Mouse (Mus musculus) limb, embryonic 15.5 days (tissue): ENCODE measurements around the gene Tmem189. TPM values are rescaled to one million over a fixed set of nuclear protein-coding genes. Genes with fewer than 3 reads are reported as not detected.
"Not testable (repeated sequence)": the region's sequence is repeated elsewhere in the genome, so short reads cannot be mapped to it uniquely, and the experiment has no call there.

Experiments used
- ATAC-seq: fragments of 200-750 bp; cut with Nextera tagmentation; 2 replicates; pipeline ENCODE4 v1.8.0; 2017; ENCODE audit warnings: low read depth, moderate TSS enrichment; ENCODE audit not compliant: insufficient number of reproducible peaks, low FRiP score, low TSS enrichment
- H3K27ac ChIP-seq: fragments of 300-500 bp; sonication (generic); 2 replicates; pipeline ENCODE4 v1.5.1; 2015; ENCODE audit warnings: moderate library complexity, mild to moderate bottlenecking, inconsistent platforms
- H3K27me3 ChIP-seq: fragments of 300-500 bp; sonication (generic); 2 replicates; pipeline ENCODE4 v1.6.1; 2015; ENCODE audit warnings: inconsistent platforms
- H3K36me3 ChIP-seq: fragments of 300-500 bp; sonication (generic); 2 replicates; pipeline ENCODE4 v1.6.1; 2015; ENCODE audit warnings: inconsistent platforms
- H3K4me1 ChIP-seq: fragments of 300-500 bp; sonication (generic); 2 replicates; pipeline ENCODE4 v1.6.1; 2015; ENCODE audit warnings: inconsistent platforms
- H3K4me2 ChIP-seq: fragments of 300-500 bp; sonication (generic); 2 replicates; pipeline ENCODE4 v1.6.1; 2015; ENCODE audit warnings: mild to moderate bottlenecking, inconsistent platforms
- H3K4me3 ChIP-seq: fragments of 300-500 bp; sonication (generic); 2 replicates; pipeline ENCODE4 v1.5.1; 2015; ENCODE audit warnings: mild to moderate bottlenecking, inconsistent platforms
- H3K9ac ChIP-seq: fragments of 300-500 bp; sonication (generic); 2 replicates; pipeline ENCODE4 v1.6.1; 2015; ENCODE audit warnings: inconsistent platforms
- H3K9me3 ChIP-seq: fragments of 300-500 bp; sonication (generic); 2 replicates; pipeline ENCODE4 v1.6.1; 2016; ENCODE audit warnings: inconsistent platforms
- WGBS: fragments of 180-500 bp; shearing (Covaris S2); methylation state at CpG from one replicate; pipeline ENCODE4 v1.1.7; 2015; 5-methylcytosine and 5-hydroxymethylcytosine counted together
- polyA plus RNA-seq: library from polyadenylated mRNA; unstranded; fragments of >200 nt; fragmentation: Nextera tagmentation; extraction: Ambion mirVana; gene quantifications from 2 replicates; pipeline ENCODE4 v1.2.1, GENCODE M21; 2015

Tmem189 gene
- polyA plus RNA-seq, 1 experiment from 2014 or later, result 36.2 TPM

DNA sequence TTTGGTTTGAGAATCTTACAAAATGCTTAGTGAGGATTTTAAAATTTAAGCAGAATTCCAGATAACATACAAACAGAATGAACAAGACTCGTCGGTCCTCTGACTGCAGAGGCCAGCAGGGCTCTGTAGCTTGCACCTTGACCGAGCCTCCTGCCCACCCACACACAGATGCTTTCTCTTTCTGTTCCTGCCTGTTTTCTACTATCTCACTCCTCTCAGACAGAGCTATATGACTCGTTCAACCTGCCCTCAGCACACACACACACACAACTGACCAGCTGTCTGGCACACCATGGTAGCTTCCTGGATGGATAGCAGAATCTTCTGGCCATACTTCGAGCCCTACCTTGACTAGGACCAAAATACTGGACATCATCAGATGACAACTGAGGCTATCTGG lies 66.7 kb downstream of the Tmem189 start:
- Histone ChIP-seq H3K27ac (no peak overlapping the region), H3K9me3 (no peaks in the 10 kb centered on the region), H3K4me1 (peaks cover 12% of the 10 kb centered on the region), H3K4me3 (no peak overlapping the region), H3K27me3 (no peaks in the 10 kb centered on the region), H3K4me2 (no peak overlapping the region), H3K9ac (no peak overlapping the region), H3K36me3 (peaks cover 25% of the 10 kb centered on the region)
- 83% methylated on average over 5 of the region's 5 CpGs for WGBS
- no peak for ATAC-seq

DNA sequence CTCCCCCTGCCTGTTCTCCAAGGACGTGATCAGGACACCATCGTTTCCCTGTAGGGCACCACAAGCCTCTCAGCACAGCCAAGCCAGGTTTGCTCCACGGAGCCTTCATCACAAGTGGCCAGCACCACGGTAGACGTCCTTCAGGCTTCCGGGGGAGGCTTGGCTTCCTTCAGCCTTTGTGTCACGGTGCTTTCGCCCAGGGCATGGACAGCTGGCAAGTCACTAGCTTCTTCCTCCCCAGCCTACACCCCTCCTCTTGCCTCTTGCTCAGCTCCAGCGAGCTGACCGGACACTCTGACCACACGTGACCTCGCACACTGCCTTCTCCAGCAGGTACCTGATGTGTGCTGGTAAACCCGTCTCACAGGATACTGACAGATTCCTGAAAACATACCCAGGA lies 67.3 kb downstream of the Tmem189 start:
- no peak for ATAC-seq
- no peak overlapping the region for H3K9ac ChIP-seq
- 80% methylated on average over 13 of the region's 13 CpGs for WGBS
- H3K9me3 ChIP-seq, result no peaks in the 10 kb centered on the region
- H3K27me3 ChIP-seq, result no peaks in the 10 kb centered on the region
- no peak overlapping the region for H3K27ac ChIP-seq
- no peak overlapping the region for H3K4me3 ChIP-seq
- peaks cover 26% of the 10 kb centered on the region for H3K36me3 ChIP-seq
- peaks cover 12% of the 10 kb centered on the region for H3K4me1 ChIP-seq
- no peak overlapping the region for H3K4me2 ChIP-seq

DNA sequence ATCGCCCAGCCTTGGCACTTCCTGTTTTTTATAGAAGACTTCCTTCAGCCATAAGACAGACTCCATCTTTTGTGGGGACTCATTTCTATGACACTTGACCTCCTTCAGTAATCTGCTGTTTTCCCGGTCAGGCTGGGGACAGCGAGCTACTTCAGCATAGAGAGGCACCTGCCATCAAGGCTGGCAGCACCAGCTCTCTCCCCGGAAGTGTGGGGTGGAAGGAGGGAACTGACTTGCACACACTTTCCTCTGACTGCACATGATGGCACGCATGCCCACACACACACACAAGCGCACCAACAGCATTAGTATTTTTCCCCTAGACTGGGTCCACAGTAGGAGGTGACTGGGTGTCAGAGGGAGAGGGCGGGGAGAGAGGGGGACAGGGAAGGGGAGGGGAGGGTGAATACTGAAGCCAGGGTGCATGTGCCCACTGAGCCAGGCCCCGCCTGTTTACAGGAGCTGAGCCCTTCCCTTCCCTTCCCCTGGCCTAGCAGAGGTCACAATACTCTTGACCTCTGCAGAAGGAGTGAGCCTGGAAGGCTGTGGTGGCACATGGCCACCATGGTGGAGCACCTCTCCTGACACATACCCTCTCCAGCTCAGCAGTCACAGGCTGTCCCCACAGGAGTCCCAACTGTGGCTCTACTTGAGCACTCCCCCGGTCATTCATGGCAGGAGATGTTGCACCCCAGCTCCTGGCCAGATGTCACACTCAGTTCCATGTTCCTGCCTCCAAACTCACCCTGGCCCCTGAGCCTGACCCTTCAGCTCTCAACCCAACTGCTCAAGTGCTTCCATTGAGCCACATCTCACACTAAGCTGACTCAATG lies 68.2 kb downstream of the Tmem189 start:
- WGBS, result 87% methylated on average over 9 of the region's 9 CpGs
- ATAC-seq, result no peak
- Histone ChIP-seq H3K36me3 (peaks cover 29% of the 10 kb centered on the region), H3K4me1 (peaks cover 12% of the 10 kb centered on the region), H3K9me3 (no peaks in the 10 kb centered on the region), H3K27me3 (no peaks in the 10 kb centered on the region), H3K27ac (no peak overlapping the region), H3K4me3 (no peak overlapping the region), H3K9ac (no peak overlapping the region), H3K4me2 (no peak overlapping the region)

DNA sequence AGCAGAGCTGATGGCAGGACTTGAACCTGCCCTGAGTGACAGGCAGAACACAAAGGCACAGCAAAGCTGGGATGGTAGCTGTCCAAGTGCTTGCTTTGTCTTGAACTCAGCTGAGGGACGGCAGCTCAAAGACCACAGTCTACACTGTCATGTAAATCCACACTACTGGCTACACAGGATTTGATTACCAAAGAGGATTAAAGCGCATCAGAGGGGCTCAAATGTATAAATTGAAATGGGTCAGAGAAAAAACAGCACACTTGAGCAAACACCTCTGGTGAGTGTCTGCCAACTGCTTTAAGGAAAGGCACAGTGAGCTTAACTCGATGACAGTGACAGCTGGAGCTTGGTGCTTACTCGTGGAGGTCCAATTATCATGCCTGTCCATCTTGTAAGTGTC lies 72.2 kb downstream of the Tmem189 start:
- Histone ChIP-seq H3K4me3 (no peak overlapping the region), H3K4me2 (no peak overlapping the region), H3K36me3 (peaks cover 61% of the 10 kb centered on the region), H3K27ac (no peak overlapping the region), H3K4me1 (peaks cover 12% of the 10 kb centered on the region), H3K9ac (no peak overlapping the region), H3K9me3 (no peaks in the 10 kb centered on the region), H3K27me3 (no peaks in the 10 kb centered on the region)
- no peak for ATAC-seq
- 73% methylated on average over 4 of the region's 4 CpGs for WGBS

DNA sequence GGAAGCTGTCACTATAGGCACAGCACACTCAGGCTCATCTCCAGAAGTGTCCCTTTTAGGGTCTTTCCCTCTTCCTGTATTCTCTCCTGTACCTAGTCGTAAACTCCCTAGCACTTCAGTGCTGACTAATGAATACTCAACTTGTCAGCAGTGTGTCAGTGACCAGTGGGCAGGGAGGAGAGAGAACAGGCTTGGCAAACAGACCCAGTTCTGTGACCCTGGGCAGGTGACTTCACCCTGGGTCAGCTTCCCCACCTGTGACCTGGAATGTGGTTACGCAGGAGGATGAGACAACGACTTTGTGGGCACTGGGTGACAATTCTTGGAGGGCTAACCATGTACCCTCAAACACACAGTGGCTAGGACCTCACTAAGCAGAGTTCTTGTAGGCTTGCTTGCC lies 72.6 kb downstream of the Tmem189 start:
- H3K4me3 ChIP-seq, result no peak overlapping the region
- no peaks in the 10 kb centered on the region for H3K27me3 ChIP-seq
- no peak overlapping the region for H3K27ac ChIP-seq
- no peak overlapping the region for H3K9ac ChIP-seq
- H3K4me2 ChIP-seq, result no peak overlapping the region
- peaks cover 63% of the 10 kb centered on the region for H3K36me3 ChIP-seq
- peaks cover 11% of the 10 kb centered on the region for H3K4me1 ChIP-seq
- no peak for ATAC-seq
- WGBS, result 87% methylated on average over 3 of the region's 3 CpGs
- no peaks in the 10 kb centered on the region for H3K9me3 ChIP-seq

DNA sequence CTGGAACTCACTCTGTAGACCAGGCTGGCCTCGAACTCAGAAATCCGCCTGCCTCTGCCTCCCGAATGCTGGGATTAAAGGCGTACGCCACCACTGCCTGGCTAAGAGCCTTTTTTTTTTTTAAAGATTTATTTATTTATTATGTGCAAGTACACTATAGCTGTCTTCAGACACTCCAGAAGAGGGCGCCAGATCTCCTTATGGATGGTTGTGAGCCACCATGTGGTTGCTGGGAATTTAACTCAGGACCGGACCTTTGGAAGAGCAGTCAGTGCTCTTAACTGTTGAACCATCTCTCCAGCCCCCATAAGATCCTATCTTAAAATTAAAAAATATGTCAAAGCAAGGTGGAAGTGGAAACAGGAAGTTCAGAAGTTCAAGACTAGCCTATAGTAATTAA lies 76.3 kb downstream of the Tmem189 start:
- H3K9me3 ChIP-seq, H3K27ac ChIP-seq, ATAC-seq, H3K4me3 ChIP-seq, H3K4me2 ChIP-seq, H3K9ac ChIP-seq, H3K4me1 ChIP-seq, H3K27me3 ChIP-seq: not testable (repeated sequence)
- peaks cover 82% of the 10 kb centered on the region for H3K36me3 ChIP-seq
- 93% methylated on average over 7 of the region's 7 CpGs for WGBS

DNA sequence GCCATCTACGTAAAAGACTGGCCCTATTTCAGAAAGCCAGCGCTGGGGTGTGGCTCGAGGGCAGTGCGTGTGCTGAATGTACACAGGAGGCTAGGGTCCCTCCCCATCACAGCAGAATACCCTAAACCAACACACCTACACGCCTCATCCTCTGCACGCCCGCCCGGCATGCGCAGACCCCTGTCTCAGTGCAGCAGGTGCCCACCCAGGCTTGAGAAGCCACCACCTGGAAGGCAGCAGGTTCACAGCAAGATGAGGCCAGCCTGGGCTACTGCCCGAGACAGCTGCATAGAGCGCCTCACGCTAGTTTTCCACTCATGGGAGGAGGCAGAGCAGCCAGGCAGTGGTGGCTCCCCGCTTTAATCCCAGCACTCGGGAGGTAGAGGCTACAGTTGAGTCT lies 77.5 kb downstream of the Tmem189 start:
- ATAC-seq, result no peak
- H3K4me3 ChIP-seq, result no peak overlapping the region
- H3K4me2 ChIP-seq, result no peak overlapping the region
- no peak overlapping the region for H3K9ac ChIP-seq
- H3K4me1 ChIP-seq, result peaks cover 3% of the 10 kb centered on the region; the same call in 1 of the 2 replicates
- H3K9me3 ChIP-seq, result no peaks in the 10 kb centered on the region
- no peaks in the 10 kb centered on the region for H3K27me3 ChIP-seq
- no peak overlapping the region for H3K27ac ChIP-seq
- peaks cover 77% of the 10 kb centered on the region for H3K36me3 ChIP-seq
- WGBS, result 88% methylated on average over 14 of the region's 14 CpGs

DNA sequence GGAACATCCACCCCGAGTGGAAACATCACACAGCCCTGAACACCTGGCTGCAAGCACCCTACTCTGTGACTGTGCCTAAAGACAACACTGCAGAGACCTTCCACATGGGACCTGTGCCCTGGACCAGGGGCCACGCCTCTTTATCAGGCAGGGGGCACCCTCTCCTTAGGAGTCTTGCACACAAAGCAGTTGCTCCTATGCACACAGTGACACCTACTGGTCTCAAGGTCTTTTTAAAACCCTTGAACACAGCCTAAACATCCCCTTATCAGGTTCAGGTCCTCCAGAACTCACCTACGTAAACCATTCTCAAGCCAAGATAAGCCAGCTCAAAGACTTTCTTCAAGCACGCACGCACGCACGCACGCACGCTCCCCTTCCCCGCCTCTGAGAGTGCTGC lies 78.3 kb downstream of the Tmem189 start:
- Histone ChIP-seq H3K9me3 (no peaks in the 10 kb centered on the region), H3K27me3 (no peaks in the 10 kb centered on the region), H3K27ac (no peak overlapping the region), H3K4me1 (peaks cover 6% of the 10 kb centered on the region; the same call in 1 of the 2 replicates), H3K9ac (no peak overlapping the region), H3K4me2 (no peak overlapping the region), H3K36me3 (peaks cover 76% of the 10 kb centered on the region), H3K4me3 (no peak overlapping the region)
- 90% methylated on average over 10 of the region's 10 CpGs for WGBS
- ATAC-seq, result no peak

DNA sequence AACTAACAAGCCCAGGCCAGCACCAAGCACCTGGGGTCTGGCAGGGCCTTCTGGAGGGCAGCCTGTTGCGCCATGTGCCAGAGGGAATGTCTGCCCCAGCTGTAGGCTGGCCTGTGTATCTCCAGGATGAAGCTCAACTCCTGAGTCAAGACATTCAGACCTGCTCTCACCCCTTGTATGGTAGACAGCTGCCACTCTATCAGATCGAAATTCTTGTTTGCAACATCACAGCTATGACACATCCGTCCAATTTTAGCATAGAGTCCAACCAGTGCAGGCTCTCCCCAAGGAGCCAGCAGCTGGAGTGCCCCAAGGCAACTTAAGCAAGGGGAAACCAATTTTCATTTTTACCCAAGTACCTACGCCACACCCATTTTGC lies 82.9 kb downstream of the Tmem189 start:
- no peak for ATAC-seq
- 68% methylated on average over 4 of the region's 4 CpGs for WGBS
- Histone ChIP-seq H3K9me3 (no peaks in the 10 kb centered on the region), H3K4me3 (no peak overlapping the region), H3K36me3 (peaks cover 40% of the 10 kb centered on the region), H3K4me2 (no peak overlapping the region), H3K9ac (no peak overlapping the region), H3K4me1 (peaks cover 25% of the 10 kb centered on the region), H3K27ac (peak overlapping the region; percentile 34; the same call in 1 of the 2 replicates), H3K27me3 (0 out of 2 replicates have a peak, but pooled peaks cover 3% of the 10 kb centered on the region)

DNA sequence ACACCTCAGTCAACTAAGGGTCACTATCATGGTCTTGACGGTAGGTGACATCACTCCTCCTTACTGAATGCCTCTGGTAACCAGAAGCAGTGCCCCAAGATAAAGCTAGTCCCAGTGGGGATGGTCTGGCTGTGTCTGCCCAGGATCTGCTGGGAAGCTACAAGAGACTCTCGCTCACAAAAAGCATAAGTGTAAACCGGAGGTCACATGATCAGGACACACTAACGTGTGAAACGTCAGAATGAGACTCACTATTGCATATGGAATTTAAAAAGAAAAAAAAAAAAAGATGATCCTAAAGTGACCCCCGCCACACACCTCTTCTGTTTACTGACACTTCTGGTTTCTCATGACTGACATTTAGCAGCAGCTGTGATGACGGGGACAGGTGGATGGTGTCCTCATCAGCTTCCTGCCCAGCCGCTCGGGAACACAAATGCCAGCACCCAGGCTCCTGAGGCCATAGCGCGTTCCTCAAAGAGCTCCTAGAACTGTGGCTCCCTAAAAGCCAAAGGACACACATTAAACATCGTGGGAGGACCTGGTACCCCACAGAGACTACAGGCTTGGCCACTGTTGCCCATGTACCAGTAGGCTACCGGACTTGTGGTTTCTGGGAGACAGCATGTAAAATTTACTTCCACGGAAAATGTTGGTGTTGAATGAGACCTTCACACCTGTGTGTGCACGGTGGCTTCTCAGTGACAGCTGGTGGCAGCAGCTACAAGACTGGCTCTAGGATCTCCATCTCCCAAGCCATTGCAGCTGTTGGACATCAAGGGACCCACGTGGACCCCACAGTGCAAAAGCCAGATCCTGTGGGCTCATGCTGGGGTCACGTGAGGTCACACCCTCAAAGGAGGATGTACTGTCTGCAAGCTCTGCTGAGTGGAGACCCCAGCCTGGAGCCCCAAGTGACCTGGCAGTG lies 83.5 kb downstream of the Tmem189 start:
- no peak overlapping the region for H3K9ac ChIP-seq
- peak overlapping the region; percentile 34 for H3K27ac ChIP-seq
- H3K4me2 ChIP-seq, result no peak overlapping the region
- no peak for ATAC-seq
- H3K36me3 ChIP-seq, result peaks cover 35% of the 10 kb centered on the region
- peaks cover 25% of the 10 kb centered on the region for H3K4me1 ChIP-seq
- 0 out of 2 replicates have a peak, but pooled peaks cover 3% of the 10 kb centered on the region for H3K27me3 ChIP-seq
- no peaks in the 10 kb centered on the region for H3K9me3 ChIP-seq
- 72% methylated on average over 17 of the region's 17 CpGs for WGBS
- H3K4me3 ChIP-seq, result no peak overlapping the region

DNA sequence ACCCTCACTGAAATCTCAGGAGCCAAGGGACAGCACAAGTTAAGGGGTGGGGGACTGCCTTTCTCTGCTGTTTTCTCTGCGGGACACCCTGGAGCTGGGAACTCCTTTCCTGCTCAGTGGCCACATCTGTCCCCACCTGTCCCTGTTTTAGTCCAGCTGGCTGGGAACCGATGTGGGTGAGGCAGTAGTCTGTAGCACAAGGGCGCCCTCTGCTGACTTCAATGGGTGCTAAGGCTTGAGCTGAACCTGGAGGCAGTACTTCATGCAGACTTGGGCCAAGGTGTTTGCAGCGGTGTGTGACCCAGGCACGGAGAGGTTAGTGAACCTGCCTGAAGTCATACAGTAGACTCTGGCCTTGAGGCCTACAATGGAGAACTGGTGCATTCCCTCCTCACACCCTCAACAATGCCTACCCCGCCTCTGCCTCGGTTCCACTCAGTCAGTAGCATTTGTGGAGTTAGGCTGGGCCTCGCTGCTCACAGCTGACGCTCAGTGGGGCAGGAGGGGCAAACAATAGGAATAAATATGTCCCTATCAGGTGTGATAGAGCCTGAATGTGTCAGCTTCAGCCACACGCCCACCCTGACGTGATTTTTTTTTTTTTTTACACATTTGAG lies 84.3 kb downstream of the Tmem189 start:
- Histone ChIP-seq H3K27me3 (0 out of 2 replicates have a peak, but pooled peaks cover 3% of the 10 kb centered on the region), H3K9ac (no peak overlapping the region), H3K36me3 (peaks cover 28% of the 10 kb centered on the region), H3K4me1 (peaks cover 31% of the 10 kb centered on the region), H3K9me3 (no peaks in the 10 kb centered on the region), H3K27ac (no peak overlapping the region), H3K4me2 (no peak overlapping the region), H3K4me3 (no peak overlapping the region)
- ATAC-seq, result peak; percentile 46; the same call in 1 of the 2 replicates
- WGBS, result 32% methylated on average over 11 of the region's 11 CpGs
